Mouse (Mus musculus): ENCODE measurements at regions not wholly inside any gene's neighbourhood (a gene's known extent, or its start where the extent isn't known, plus 50 kb on each side); places are given as distances from the start of the nearest gene placed in this dataset.

- TF ChIP-seq CTCF (IDR thresholded peaks at IDR 0.05) (no peak), EP300 (IDR thresholded peaks at IDR 0.05) (no peak)
These were observed 258.6 kb upstream of the Dusp10 start for GRCm38 (mm10) chr1:183754500-183754899.

All from lung, postnatal 0 days (tissue).